Mouse (Mus musculus): Measurements from ENCODE around the gene Rapgef2. TPM values are rescaled to one million over a fixed set of nuclear protein-coding genes. Genes with fewer than 3 reads are reported as not detected.

The Rapgef2 gene
- polyA plus RNA-seq, 1 experiment from 2014 or later: 5.7 TPM

- DNase-seq (ENCODE audit: low spot score): no peak
Observed at GRCm38 (mm10) chr3:79283976-79284375, 2.3 kb downstream of the Rapgef2 start.

- no peak for DNase-seq (ENCODE audit: low spot score)
Observed at GRCm38 (mm10) chr3:79283031-79283430, 3.3 kb downstream of the Rapgef2 start.

- no peak for DNase-seq (ENCODE audit: low spot score)
Observed at GRCm38 (mm10) chr3:79275856-79276645, 10.3 kb downstream of the Rapgef2 start.

- DNase-seq (ENCODE audit: low spot score): no peak
Observed at GRCm38 (mm10) chr3:79273350-79273749, 13.0 kb downstream of the Rapgef2 start.

- DNase-seq (ENCODE audit: low spot score): no peak
Observed at GRCm38 (mm10) chr3:79272939-79273338, 13.4 kb downstream of the Rapgef2 start.

- no peak for DNase-seq (ENCODE audit: low spot score)
Observed at GRCm38 (mm10) chr3:79270980-79271555, 15.2 kb downstream of the Rapgef2 start.

- DNase-seq (ENCODE audit: low spot score): no peak
Observed at GRCm38 (mm10) chr3:79269872-79270271, 16.4 kb downstream of the Rapgef2 start.

- DNase-seq (ENCODE audit: low spot score): no peak
Observed at GRCm38 (mm10) chr3:79266976-79267375, 19.3 kb downstream of the Rapgef2 start.

GRCm38 (mm10) chr3:79261816-79262316 lies 24.5 kb downstream of the Rapgef2 start:
- DNase-seq (ENCODE audit: low spot score): no peak

- no peak for DNase-seq (ENCODE audit: low spot score)
Observed at GRCm38 (mm10) chr3:79254023-79254422, 32.3 kb downstream of the Rapgef2 start.

- no peak for DNase-seq (ENCODE audit: low spot score)
Observed at GRCm38 (mm10) chr3:79253416-79253815, 32.9 kb downstream of the Rapgef2 start.

- peak; percentile 48 for DNase-seq (ENCODE audit: low spot score)
Observed at GRCm38 (mm10) chr3:79252921-79253394, 33.4 kb downstream of the Rapgef2 start.

- DNase-seq (ENCODE audit: low spot score): no peak
Observed at GRCm38 (mm10) chr3:79249955-79250354, 36.4 kb downstream of the Rapgef2 start.

GRCm38 (mm10) chr3:79248659-79249235 lies 37.6 kb downstream of the Rapgef2 start:
- peak; percentile 37 for DNase-seq (ENCODE audit: low spot score)

GRCm38 (mm10) chr3:79248208-79248607 lies 38.1 kb downstream of the Rapgef2 start:
- peak; percentile 49 for DNase-seq (ENCODE audit: low spot score)

- no peak for DNase-seq (ENCODE audit: low spot score)
Observed at GRCm38 (mm10) chr3:79244347-79244746, 42.0 kb downstream of the Rapgef2 start.

GRCm38 (mm10) chr3:79242922-79243705 lies 43.2 kb downstream of the Rapgef2 start:
- no peak for DNase-seq (ENCODE audit: low spot score)

- DNase-seq (ENCODE audit: low spot score): no peak
Observed at GRCm38 (mm10) chr3:79242298-79242697, 44.0 kb downstream of the Rapgef2 start.

- peak; percentile 37 for DNase-seq (ENCODE audit: low spot score)
Observed at GRCm38 (mm10) chr3:79239066-79239462, 47.3 kb downstream of the Rapgef2 start.

- no peak for DNase-seq (ENCODE audit: low spot score)
Observed at GRCm38 (mm10) chr3:79238456-79239065, 47.8 kb downstream of the Rapgef2 start.

Data from thymus, postnatal 0 days (tissue).